Mouse (Mus musculus): Measurements from ENCODE around the gene Akt3. TPM values are rescaled to one million over a fixed set of nuclear protein-coding genes. Genes with fewer than 3 reads are reported as not detected.

Akt3 gene
- polyA plus RNA-seq, 1 experiment, result 46.6 TPM

DNA sequence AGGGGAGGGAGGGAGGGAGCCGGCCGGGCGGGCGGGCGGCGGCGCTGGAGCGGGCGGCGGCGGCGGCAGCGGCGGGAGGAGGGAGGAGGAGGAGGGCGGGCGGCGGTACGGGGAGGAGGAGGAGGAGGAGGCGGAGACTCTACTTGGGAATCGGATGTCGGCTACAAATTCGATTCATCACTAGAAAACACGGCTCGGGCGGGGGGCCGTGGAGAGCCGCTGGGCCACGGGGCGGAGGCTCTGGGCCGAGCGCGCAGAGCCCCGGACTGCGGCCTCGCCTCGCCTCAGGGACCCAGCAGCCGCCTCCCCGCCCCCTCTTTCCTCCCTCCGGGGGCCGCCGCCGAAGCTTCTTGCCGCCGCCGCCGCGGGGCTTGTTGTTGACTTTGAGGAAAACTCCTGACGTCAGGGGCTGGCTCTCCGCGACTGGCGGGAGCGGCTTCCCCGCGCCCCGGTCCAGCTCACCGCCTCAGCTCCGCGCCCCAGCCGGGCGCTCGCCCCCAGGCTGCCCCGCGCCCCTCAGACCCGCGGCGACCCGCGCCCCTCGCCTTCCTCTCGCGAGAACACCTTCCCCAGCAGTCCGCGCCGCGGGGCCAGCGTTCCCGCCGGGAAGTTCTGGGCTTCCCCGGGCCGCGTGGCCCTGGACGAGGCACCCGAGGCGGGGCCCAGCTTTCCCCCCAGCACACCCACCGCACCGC is 487 bp upstream of the Akt3 start:
- H3K4me1 ChIP-seq (ENCODE audit: control insufficient read depth, insufficient read depth, low read length), result peaks cover 4% of the 10 kb centered on the region
- TF ChIP-seq CTCF (IDR thresholded peaks at IDR 0.05; ENCODE audit: extremely low read depth, insufficient read depth, low read length) (no peak), POLR2A (IDR thresholded peaks at IDR 0.05; ENCODE audit: extremely low read depth, insufficient read depth, low read length) (no peak)
- peak overlapping the region; percentile 61 for H3K4me3 ChIP-seq (ENCODE audit: insufficient read depth, low read length)
- peak overlapping the region; percentile 99 for H3K27ac ChIP-seq (ENCODE audit: insufficient read depth, low read length)

DNA sequence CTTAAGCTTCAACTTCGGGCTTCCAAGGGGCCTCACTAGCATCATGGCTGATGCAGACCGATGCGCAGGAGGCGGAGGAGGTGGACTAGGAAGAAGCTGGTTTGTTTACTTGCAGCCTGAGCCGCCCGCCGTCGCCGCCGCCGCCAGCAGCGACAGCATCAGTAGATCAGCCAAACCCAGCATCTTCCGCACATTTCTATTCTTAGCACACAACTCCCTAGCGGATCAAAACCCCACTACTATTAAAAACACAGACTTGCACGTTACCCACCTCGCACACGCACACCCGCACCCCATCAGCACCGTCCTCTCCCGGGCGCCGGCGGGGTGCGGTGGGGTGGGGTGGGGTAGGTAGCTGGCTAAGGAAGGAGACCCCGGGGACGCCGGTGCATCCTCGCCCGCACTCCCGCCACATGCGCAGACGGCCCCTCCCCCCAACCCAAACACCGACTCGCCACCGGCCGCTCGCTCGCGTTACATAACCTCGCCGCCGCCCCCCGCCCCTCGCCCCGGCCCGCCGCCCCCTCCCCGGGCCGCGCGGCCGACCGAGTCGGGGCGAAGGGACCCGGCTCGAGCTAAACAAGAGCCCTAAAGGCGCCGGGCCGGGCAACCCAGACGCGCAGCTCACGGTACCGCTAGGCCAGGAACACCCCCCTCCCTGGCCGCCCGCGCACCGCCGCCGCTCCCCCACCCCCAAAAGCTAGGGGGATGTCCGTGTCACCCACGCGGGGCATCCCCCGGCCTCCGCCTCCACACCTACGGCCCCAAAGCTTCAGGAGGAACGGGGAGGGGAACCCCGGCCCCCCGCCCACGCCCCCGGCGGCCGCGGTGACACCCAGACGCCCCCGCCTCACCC is 597 bp downstream of the Akt3 start:
- H3K4me1 ChIP-seq (ENCODE audit: control insufficient read depth, insufficient read depth, low read length), result peaks cover 4% of the 10 kb centered on the region
- no peak overlapping the region; the same call in 1 of the 2 replicates for H3K27ac ChIP-seq (ENCODE audit: insufficient read depth, low read length)
- TF ChIP-seq CTCF (IDR thresholded peaks at IDR 0.05; ENCODE audit: extremely low read depth, insufficient read depth, low read length) (no peak), POLR2A (IDR thresholded peaks at IDR 0.05; ENCODE audit: extremely low read depth, insufficient read depth, low read length) (0 out of 2 replicates have a peak, but pooled peaks have one; percentile 18)
- peak overlapping the region; percentile 61 for H3K4me3 ChIP-seq (ENCODE audit: insufficient read depth, low read length)

DNA sequence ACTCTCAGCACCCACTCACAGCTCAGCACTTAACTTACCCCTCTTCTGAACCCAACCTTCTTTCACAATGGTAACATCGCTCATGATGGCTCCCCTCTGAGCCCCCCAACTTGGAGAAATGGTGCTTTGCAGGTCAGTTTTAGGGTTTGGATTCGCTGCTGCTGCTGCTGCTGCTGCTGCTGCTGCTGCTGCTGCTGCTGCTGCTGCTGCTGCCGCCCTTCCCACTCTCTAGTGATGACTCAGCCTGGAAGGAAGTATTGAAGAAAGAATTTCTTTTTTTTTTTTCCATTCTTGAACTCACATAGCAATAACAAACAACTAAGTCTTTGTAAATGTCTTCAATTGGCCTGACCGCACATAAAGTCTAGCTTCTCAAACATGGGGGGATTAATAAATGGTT is 9.4 kb downstream of the Akt3 start:
- no peak overlapping the region for H3K4me3 ChIP-seq (ENCODE audit: insufficient read depth, low read length)
- H3K27ac ChIP-seq (ENCODE audit: insufficient read depth, low read length), result no peak overlapping the region
- TF ChIP-seq CTCF (IDR thresholded peaks at IDR 0.05; ENCODE audit: extremely low read depth, insufficient read depth, low read length), result no peak
- no peak for TF ChIP-seq POLR2A (IDR thresholded peaks at IDR 0.05; ENCODE audit: extremely low read depth, insufficient read depth, low read length)
- H3K4me1 ChIP-seq (ENCODE audit: control insufficient read depth, insufficient read depth, low read length), result no peaks in the 10 kb centered on the region

DNA sequence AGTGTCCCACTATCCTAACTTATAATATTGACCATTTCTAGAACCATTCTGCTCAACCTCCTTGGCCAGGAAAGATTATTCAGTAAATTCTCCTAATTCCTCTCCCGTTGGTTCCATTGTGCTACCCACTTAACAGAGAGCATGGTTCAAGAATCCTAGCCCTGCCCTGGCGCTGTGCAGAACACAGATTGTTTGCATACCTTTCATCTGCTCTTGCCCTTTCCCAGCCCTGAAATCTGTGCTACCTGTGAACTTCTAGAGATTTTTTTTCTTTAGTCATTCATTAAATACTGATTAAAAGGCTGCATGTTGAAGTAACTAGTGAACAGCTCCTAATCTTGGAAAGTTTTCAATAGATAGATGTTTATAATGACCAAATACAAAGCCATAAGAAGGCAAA is 19.6 kb downstream of the Akt3 start:
- Histone ChIP-seq H3K4me1 (ENCODE audit: control insufficient read depth, insufficient read depth, low read length) (no peaks in the 10 kb centered on the region), H3K4me3 (ENCODE audit: insufficient read depth, low read length) (no peak overlapping the region), H3K27ac (ENCODE audit: insufficient read depth, low read length) (no peak overlapping the region)
- TF ChIP-seq POLR2A (IDR thresholded peaks at IDR 0.05; ENCODE audit: extremely low read depth, insufficient read depth, low read length) (no peak), CTCF (IDR thresholded peaks at IDR 0.05; ENCODE audit: extremely low read depth, insufficient read depth, low read length) (no peak)

DNA sequence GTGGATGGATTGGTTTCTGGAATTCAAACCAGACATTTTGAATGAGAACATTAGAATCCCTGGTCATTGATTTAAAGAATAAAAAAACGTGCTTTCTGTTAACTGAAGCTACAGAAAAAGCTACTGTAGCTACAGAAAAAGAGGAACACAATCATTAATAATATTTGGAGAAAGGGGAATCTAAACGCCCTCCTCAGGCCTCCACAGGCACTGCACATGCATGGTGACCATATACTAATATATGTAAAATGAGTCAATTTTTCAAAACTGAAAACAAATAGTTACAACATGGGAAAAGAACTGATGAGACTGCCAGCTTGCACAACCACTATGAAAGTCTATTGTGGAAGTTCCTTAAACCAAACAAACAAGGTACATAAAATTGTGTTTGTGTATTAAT is 21.3 kb downstream of the Akt3 start:
- TF ChIP-seq POLR2A (IDR thresholded peaks at IDR 0.05; ENCODE audit: extremely low read depth, insufficient read depth, low read length) (no peak), CTCF (IDR thresholded peaks at IDR 0.05; ENCODE audit: extremely low read depth, insufficient read depth, low read length) (no peak)
- no peak overlapping the region for H3K27ac ChIP-seq (ENCODE audit: insufficient read depth, low read length)
- H3K4me3 ChIP-seq (ENCODE audit: insufficient read depth, low read length), result no peak overlapping the region
- H3K4me1 ChIP-seq (ENCODE audit: control insufficient read depth, insufficient read depth, low read length), result no peaks in the 10 kb centered on the region

DNA sequence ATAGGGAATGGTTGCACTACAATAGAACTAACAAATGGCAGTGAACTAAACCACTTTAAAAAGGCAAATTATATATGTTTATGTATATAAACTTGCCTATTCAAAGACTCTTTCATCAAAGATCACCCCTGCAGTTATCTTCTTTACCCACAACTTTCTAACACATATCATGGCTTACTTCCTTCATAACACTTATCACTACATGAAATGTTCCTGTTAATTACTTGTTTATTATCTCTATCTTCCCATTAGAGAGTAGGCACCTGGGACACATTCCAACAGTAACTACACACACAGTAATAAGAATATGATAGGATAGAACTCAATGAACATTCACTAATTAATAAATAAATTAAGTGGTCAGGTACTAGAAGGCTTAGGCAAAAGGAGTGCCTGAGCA is 21.8 kb downstream of the Akt3 start:
- no peak overlapping the region for H3K4me3 ChIP-seq (ENCODE audit: insufficient read depth, low read length)
- no peak overlapping the region for H3K27ac ChIP-seq (ENCODE audit: insufficient read depth, low read length)
- TF ChIP-seq POLR2A (IDR thresholded peaks at IDR 0.05; ENCODE audit: extremely low read depth, insufficient read depth, low read length) (no peak), CTCF (IDR thresholded peaks at IDR 0.05; ENCODE audit: extremely low read depth, insufficient read depth, low read length) (no peak)
- H3K4me1 ChIP-seq (ENCODE audit: control insufficient read depth, insufficient read depth, low read length), result no peaks in the 10 kb centered on the region

DNA sequence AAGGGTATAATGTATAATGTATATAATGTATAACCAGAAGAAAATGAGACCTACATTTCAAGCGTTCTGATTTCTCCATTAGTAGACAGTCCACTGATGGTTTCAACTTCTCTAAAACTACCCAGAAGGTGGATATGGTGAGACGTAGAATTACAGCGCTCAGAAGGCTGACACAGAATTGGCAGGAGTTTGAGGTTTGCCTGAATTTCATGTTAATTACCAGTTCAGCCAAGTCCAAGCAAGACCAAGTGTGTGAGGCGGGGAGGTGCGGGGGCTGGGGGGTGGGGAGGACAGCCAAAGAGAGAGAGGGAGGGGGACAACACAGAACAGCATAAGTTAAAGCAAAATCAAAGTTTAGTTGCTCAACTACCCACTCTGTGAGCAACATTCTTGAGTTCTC is 23.5 kb downstream of the Akt3 start:
- Histone ChIP-seq H3K4me1 (ENCODE audit: control insufficient read depth, insufficient read depth, low read length) (no peaks in the 10 kb centered on the region), H3K27ac (ENCODE audit: insufficient read depth, low read length) (no peak overlapping the region), H3K4me3 (ENCODE audit: insufficient read depth, low read length) (no peak overlapping the region)
- TF ChIP-seq POLR2A (IDR thresholded peaks at IDR 0.05; ENCODE audit: extremely low read depth, insufficient read depth, low read length) (no peak), CTCF (IDR thresholded peaks at IDR 0.05; ENCODE audit: extremely low read depth, insufficient read depth, low read length) (no peak)

DNA sequence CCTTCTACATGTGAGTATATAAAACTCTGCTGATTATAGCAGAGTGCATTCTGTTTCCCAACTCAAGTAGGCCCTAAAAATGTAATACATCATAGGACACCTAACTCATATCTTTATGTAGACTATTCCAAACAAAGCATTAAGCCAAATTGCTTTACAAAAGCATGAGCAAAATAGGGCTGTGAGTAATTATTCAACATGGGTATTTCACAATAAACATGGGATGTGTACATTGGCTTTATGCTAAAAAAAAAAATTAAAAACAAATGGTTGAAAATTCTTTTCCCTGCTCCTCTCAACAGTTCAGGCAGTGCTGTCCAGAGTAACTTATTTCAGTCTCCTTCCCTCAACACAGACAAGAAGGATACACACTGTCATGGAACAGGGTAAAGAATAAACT is 26.9 kb downstream of the Akt3 start:
- Histone ChIP-seq H3K4me1 (ENCODE audit: control insufficient read depth, insufficient read depth, low read length) (no peaks in the 10 kb centered on the region), H3K4me3 (ENCODE audit: insufficient read depth, low read length) (no peak overlapping the region)

DNA sequence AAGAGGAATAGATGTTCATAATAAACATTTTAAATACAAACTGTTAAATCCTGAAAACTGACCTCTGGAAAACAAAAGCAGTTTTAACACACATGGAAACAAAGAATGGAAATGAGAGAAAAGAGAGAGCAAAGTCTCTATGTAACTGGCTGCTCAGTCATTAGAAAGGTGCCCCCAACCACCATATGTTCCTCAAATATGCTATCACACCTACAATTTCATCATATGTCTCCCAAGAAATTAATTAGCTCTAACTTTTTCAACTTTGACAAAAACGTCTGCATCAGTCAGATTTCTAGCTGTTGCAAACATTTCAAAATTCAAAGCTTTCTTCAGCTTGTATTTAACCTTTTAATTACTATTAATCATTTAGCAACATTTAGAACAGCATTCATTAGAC is 59.0 kb downstream of the Akt3 start:
- H3K27ac ChIP-seq (ENCODE audit: insufficient read depth, low read length), result no peak overlapping the region
- H3K4me3 ChIP-seq (ENCODE audit: insufficient read depth, low read length), result no peak overlapping the region
- TF ChIP-seq CTCF (IDR thresholded peaks at IDR 0.05; ENCODE audit: extremely low read depth, insufficient read depth, low read length) (no peak), POLR2A (IDR thresholded peaks at IDR 0.05; ENCODE audit: extremely low read depth, insufficient read depth, low read length) (no peak)
- H3K4me1 ChIP-seq (ENCODE audit: control insufficient read depth, insufficient read depth, low read length), result no peaks in the 10 kb centered on the region

More for the DNA sequence above, 26.9 kb downstream of the Akt3 start:
- no peak overlapping the region for H3K27ac ChIP-seq (ENCODE audit: insufficient read depth, low read length)
- TF ChIP-seq POLR2A (IDR thresholded peaks at IDR 0.05; ENCODE audit: extremely low read depth, insufficient read depth, low read length) (no peak), CTCF (IDR thresholded peaks at IDR 0.05; ENCODE audit: extremely low read depth, insufficient read depth, low read length) (no peak)

DNA sequence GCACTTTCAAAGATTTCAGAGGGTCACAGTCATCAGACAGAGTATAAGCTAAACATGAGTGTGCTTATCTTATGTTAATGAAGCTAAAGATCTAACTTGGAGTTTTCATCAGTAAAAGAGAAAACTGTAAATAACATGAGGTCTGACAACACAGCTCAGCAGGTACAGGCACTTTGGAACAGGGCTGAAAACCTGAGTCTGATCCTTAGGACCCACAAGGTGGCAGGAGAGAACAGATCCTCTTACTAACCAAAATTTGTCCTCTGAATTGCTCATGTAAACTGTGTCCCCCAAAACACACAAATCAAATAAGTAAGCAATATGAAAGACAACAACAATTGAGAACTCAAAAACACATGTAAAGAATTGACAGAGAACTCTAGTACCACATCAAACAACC is 62.8 kb downstream of the Akt3 start:
- no peaks in the 10 kb centered on the region for H3K4me1 ChIP-seq (ENCODE audit: control insufficient read depth, insufficient read depth, low read length)
- TF ChIP-seq CTCF (IDR thresholded peaks at IDR 0.05; ENCODE audit: extremely low read depth, insufficient read depth, low read length) (peak; percentile 41; the same call in 1 of the 2 replicates), POLR2A (IDR thresholded peaks at IDR 0.05; ENCODE audit: extremely low read depth, insufficient read depth, low read length) (no peak)
- no peak overlapping the region for H3K27ac ChIP-seq (ENCODE audit: insufficient read depth, low read length)
- no peak overlapping the region for H3K4me3 ChIP-seq (ENCODE audit: insufficient read depth, low read length)

All from cortical plate, adult 2 months (tissue).